Comparison of ENCODE assay signal across 16 mouse cellular contexts in genomic region chr1:54354786-54355185, GRCm38 (mm10).
"Had no signal": no experiment of that assay in that cellular context is flagged by ENCODE, and none has a peak within 500 bp of the region (broad histone marks: within the 10 kb centered on the region; RNA-seq: fewer than 3 reads in every experiment).

No protein-coding gene starts in this region.

- H3K4me1 ChIP-seq: neural tube, embryonic 13.5 days; neural tube, embryonic 15.5 days; stomach, embryonic 15.5 days had no signal

- H3K27ac ChIP-seq: neural tube, embryonic 13.5 days; neural tube, embryonic 15.5 days; stomach, embryonic 15.5 days; stomach, postnatal 0 days had no signal

- H3K36me3 ChIP-seq: neural tube, embryonic 13.5 days; neural tube, embryonic 15.5 days; stomach, embryonic 15.5 days had no signal

- H3K4me3 ChIP-seq: neural tube, embryonic 13.5 days; neural tube, embryonic 15.5 days; stomach, embryonic 15.5 days had no signal

- H3K9ac ChIP-seq: neural tube, embryonic 13.5 days; neural tube, embryonic 15.5 days; stomach, embryonic 15.5 days had no signal

- H3K27me3 ChIP-seq: neural tube, embryonic 13.5 days; neural tube, embryonic 15.5 days; stomach, embryonic 15.5 days had no signal

- H3K4me2 ChIP-seq: neural tube, embryonic 13.5 days; neural tube, embryonic 15.5 days; stomach, embryonic 15.5 days had no signal

- DNase-seq: retina, postnatal 1 day; right cerebral cortex, adult 18-20 months; right cerebral cortex, postnatal 14 days; right cerebral cortex, postnatal 25 days; right cerebral cortex, postnatal 4 days; spleen, adult 18-20 months; thymus, adult 18-20 months; thymus, adult 2 months; thymus, postnatal 14 days; thymus, postnatal 25 days; thymus, postnatal 36 days; thymus, postnatal 4 days had no signal

- H3K9me3 ChIP-seq: neural tube, embryonic 13.5 days; neural tube, embryonic 15.5 days; stomach, embryonic 15.5 days had no signal
